Mouse (Mus musculus) G1E (cell line): ENCODE measurements around the gene C8g.

Experiments used
- CTCF ChIP-seq: IDR thresholded peaks from 2 replicates; pipeline ENCODE4 v1.5.1; 2012; ENCODE audit warnings: low read depth, low read length, inconsistent platforms, mixed read lengths
- POLR2AphosphoS5 ChIP-seq: IDR thresholded peaks from 2 replicates; pipeline ENCODE4 v1.6.1; 2012; ENCODE audit warnings: low read depth, low read length, inconsistent platforms; ENCODE audit not compliant: insufficient replicate concordance
- TAL1 ChIP-seq: conservative IDR thresholded peaks from 2 replicates; pipeline ENCODE4 v1.6.1; 2012; ENCODE audit warnings: low read depth, low read length, inconsistent platforms, mixed read lengths

DNA sequence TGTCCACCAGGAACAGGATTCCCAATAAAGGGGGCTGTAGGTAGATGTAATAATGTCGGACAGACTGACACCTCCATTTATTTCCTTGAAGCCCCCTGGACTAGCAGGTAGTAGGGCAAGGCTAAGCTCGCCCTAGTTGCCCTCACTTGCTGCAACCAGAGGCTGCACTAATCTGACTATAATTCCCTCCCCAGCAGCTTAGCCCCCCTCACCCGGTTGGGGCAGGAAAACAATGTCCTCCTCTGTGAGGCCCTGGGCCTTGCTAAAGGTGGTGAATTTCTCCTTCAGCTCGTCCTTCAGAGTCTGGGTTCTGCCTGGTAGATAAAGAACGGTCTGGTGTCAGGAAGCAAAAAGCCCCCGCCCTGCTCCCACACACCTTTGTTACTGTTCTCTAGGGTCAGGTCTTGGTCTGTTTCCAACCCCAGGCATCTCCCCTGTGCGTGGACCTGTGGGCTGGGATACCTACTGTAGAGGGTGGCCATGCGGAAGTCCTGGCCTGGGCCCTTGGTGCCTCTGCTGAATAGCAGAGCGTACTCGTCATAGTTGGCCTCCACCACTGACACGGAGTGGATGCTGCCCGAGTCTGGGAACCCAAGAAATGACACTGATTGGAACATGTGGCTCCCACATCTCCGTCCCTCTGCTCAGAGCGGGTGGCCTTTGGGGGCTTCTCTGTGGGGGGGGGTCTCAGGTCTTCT is 33.8 kb downstream of the C8g start:
- no peak for TF ChIP-seq CTCF
- TF ChIP-seq TAL1: no peak
- TF ChIP-seq POLR2AphosphoS5: no peak
